Mouse (Mus musculus): ENCODE measurements at regions not wholly inside any gene's neighbourhood (a gene's known extent, or its start where the extent isn't known, plus 50 kb on each side); places are given as distances from the start of the nearest gene placed in this dataset.

DNA sequence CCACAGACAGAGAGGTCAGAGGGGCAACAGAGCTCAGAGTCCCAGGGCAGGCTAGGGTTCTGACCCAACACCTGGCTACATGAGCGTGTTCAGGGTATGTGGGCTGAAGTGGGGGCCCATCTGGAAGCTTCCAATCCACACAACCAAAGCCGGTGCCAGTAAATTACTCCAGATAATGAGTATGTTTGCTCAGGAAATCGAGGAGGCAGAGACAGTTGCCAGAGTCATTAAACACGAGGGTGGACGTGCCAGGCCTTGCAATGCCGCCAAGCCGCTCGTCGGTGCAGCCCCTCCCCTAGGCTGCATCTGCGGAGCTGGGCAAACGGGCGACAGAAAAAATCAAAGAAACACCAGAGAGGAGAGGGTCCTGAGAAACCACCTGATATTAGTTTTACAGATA is 222.5 kb downstream of the Ptpru start:
- Histone ChIP-seq H3K9ac (no peak overlapping the region), H3K4me1 (no peaks in the 10 kb centered on the region), H3K4me3 (no peak overlapping the region), H3K27ac (no peak overlapping the region), H3K9me3 (no peaks in the 10 kb centered on the region), H3K4me2 (no peak overlapping the region), H3K27me3 (no peaks in the 10 kb centered on the region), H3K36me3 (no peaks in the 10 kb centered on the region)
- 76% methylated on average over 12 of the region's 12 CpGs for WGBS
- no peak for ATAC-seq (ENCODE audit: insufficient number of reproducible peaks, insufficient read depth, low FRiP score, low TSS enrichment, low read depth)

DNA sequence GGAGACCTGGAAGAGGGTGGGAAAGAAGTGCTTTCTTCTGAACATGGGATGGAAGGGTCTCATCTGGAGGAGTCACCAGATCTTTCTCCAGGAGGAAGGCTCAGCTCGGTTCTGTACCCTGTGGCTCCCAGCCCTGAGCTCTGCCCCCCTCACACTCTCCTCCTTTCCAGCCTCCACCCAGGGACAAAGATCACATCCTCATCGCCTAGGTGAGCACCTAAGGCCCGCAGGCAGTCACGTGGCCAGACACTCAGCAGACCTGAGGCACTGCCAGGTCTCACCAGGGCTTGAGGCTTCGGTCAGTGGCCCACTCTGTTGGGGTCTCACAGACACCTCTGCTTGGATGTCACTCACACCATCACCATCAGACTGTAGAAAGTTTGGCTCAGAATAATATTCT is 200.0 kb downstream of the Ptpru start:
- Histone ChIP-seq H3K36me3 (no peaks in the 10 kb centered on the region), H3K27me3 (no peaks in the 10 kb centered on the region), H3K9ac (no peak overlapping the region), H3K9me3 (no peaks in the 10 kb centered on the region), H3K4me1 (no peaks in the 10 kb centered on the region), H3K4me2 (no peak overlapping the region), H3K4me3 (no peak overlapping the region), H3K27ac (no peak overlapping the region)
- 83% methylated on average over 5 of the region's 5 CpGs for WGBS
- no peak for ATAC-seq (ENCODE audit: insufficient number of reproducible peaks, insufficient read depth, low FRiP score, low TSS enrichment, low read depth)

DNA sequence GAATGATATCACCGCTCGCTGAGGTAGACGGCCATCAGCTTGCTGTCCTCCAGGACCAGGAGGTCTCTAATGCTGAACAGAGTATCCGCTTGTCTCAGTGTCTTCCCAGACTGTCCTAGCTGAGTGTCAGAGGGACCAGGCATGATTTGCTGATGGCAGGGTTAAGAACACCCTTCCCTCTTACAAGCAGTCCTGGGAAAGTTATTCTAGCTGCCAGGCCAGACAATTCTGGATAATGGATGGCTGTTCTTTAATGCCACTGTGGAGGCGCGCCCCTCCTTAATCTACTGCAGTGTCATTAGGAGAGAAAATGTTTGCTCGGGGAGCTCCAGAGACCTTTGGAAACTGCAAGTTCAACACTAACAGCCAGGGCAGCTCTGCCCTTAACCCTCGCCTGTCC is 182.1 kb downstream of the Ptpru start:
- H3K36me3 ChIP-seq: no peaks in the 10 kb centered on the region
- WGBS: 60% methylated on average over 8 of the region's 8 CpGs
- no peak for ATAC-seq (ENCODE audit: insufficient number of reproducible peaks, insufficient read depth, low FRiP score, low TSS enrichment, low read depth)

DNA sequence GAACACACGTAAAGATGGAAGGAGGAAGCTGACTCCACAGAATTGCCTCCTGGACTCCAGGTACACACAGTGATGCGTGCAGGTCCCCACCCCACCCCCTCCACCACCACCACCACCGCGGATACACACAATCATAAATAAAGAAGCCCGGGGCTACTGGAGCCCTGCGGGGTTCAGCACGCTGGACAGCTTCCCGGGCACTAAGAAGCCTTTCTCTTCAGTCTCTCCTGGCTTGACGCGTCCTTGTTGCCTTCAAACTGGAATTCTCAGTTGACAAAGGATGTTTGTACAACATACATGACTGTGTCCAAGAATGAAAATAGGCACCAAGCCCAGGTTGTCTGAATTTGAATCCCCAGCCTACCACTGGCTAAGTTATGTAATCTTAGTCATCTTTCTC is 180.2 kb downstream of the Ptpru start:
- Histone ChIP-seq H3K27me3 (no peaks in the 10 kb centered on the region), H3K9me3 (no peaks in the 10 kb centered on the region), H3K4me1 (no peaks in the 10 kb centered on the region), H3K4me3 (no peak overlapping the region), H3K4me2 (no peak overlapping the region), H3K36me3 (no peaks in the 10 kb centered on the region), H3K27ac (no peak overlapping the region), H3K9ac (no peak overlapping the region)
- no peak for ATAC-seq (ENCODE audit: insufficient number of reproducible peaks, insufficient read depth, low FRiP score, low TSS enrichment, low read depth)
- WGBS: 25% methylated on average over 10 of the region's 10 CpGs

More for the DNA sequence above, 182.1 kb downstream of the Ptpru start:
- Histone ChIP-seq H3K4me2 (no peak overlapping the region), H3K27me3 (no peaks in the 10 kb centered on the region), H3K9me3 (no peaks in the 10 kb centered on the region), H3K27ac (no peak overlapping the region), H3K9ac (no peak overlapping the region), H3K4me3 (no peak overlapping the region), H3K4me1 (no peaks in the 10 kb centered on the region)

DNA sequence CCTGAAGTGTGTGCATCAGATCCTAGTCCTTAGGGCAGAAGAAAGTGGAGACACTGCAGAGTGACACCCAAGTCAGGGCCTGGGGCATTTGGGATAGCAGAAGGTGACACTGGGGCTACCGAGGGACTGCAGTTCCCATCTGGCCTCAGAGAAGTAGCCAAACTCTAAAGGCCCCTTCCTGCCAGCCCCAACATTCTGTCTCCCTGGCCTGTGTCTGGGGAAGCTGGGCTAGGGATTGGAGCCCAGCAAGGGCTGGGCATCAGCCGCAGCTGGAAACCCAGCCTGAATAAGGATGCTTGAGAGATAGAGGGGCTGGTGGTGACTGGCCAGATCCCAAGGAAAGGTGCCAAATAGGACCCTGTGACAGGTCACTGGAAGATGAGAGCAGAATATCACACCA is 177.2 kb downstream of the Ptpru start:
- ATAC-seq (ENCODE audit: insufficient number of reproducible peaks, insufficient read depth, low FRiP score, low TSS enrichment, low read depth): no peak
- H3K27ac ChIP-seq: no peak overlapping the region
- WGBS: 71% methylated on average over 2 of the region's 2 CpGs

DNA sequence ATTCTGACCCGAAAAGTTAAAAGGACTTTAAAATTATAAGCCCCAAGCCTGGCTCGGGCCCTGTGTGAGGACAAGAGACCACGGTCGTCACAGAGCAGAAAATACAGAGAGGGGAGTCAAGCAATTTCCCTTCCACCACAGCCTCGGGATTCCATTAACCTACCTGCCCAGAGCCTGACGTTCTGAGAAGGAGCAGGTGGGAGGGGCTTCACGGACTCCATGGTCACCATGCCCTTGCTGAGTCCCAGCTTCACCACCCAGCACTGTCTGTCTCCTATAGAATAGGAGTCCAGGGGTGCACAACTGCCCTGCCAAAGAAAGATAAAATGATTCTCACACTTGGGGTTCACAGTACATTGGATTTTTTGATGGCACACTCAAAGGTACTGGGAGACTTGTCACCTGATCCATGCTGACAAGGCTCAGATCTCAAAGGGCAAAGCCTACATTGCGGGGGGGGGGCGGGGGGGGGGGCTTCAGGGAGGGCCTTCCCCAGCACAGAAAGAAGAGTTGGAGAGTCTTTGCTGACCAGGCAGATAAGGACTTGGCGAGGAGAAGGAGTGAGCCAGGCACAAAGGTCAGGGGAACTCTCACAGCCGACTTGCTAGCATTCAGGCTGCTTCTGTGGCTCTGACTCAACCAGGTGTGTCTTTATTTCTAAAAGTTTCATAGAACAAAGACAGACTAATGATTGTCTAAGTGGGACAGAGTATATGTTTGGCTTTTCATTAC is 166.1 kb downstream of the Ptpru start:
- ATAC-seq (ENCODE audit: insufficient number of reproducible peaks, insufficient read depth, low FRiP score, low TSS enrichment, low read depth): no peak
- no peak overlapping the region for H3K4me3 ChIP-seq
- H3K36me3 ChIP-seq: no peaks in the 10 kb centered on the region
- H3K27me3 ChIP-seq: no peaks in the 10 kb centered on the region
- H3K27ac ChIP-seq: no peak overlapping the region
- no peaks in the 10 kb centered on the region for H3K9me3 ChIP-seq
- H3K4me1 ChIP-seq: no peaks in the 10 kb centered on the region
- WGBS: 54% methylated on average over 11 of the region's 11 CpGs
- H3K9ac ChIP-seq: no peak overlapping the region
- H3K4me2 ChIP-seq: no peak overlapping the region

More for the DNA sequence above, 177.2 kb downstream of the Ptpru start:
- H3K4me3 ChIP-seq: no peak overlapping the region
- H3K9ac ChIP-seq: no peak overlapping the region
- no peaks in the 10 kb centered on the region for H3K27me3 ChIP-seq
- no peaks in the 10 kb centered on the region for H3K36me3 ChIP-seq
- no peak overlapping the region for H3K4me2 ChIP-seq
- H3K9me3 ChIP-seq: no peaks in the 10 kb centered on the region
- no peaks in the 10 kb centered on the region for H3K4me1 ChIP-seq

DNA sequence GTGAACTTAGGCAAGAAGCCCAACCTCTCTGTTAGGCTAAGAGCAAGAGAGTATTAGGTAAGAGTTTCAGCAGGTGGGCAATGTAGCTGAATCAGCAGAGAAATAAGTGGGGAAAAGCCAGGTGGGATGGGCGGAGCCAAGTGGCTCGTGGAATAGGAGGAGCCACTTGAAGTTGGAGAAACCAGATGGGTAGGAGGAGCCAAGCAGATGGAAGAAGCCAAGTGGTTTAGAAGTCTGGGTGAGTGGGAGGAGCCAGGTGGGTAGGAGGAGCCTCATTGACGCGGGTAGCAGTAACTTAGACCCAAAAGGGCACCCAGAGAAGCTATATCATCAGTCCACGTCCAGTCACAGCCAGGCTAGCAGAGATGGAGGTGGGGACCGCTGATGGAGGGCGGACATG is 160.1 kb downstream of the Ptpru start:
- no peak overlapping the region for H3K27ac ChIP-seq
- ATAC-seq (ENCODE audit: insufficient number of reproducible peaks, insufficient read depth, low FRiP score, low TSS enrichment, low read depth): no peak
- no peak overlapping the region for H3K9ac ChIP-seq
- no peak overlapping the region for H3K4me3 ChIP-seq
- H3K9me3 ChIP-seq: no peaks in the 10 kb centered on the region
- H3K4me1 ChIP-seq: no peaks in the 10 kb centered on the region
- H3K4me2 ChIP-seq: no peak overlapping the region
- 83% methylated on average over 7 of the region's 7 CpGs for WGBS
- H3K36me3 ChIP-seq: no peaks in the 10 kb centered on the region
- H3K27me3 ChIP-seq: no peaks in the 10 kb centered on the region

DNA sequence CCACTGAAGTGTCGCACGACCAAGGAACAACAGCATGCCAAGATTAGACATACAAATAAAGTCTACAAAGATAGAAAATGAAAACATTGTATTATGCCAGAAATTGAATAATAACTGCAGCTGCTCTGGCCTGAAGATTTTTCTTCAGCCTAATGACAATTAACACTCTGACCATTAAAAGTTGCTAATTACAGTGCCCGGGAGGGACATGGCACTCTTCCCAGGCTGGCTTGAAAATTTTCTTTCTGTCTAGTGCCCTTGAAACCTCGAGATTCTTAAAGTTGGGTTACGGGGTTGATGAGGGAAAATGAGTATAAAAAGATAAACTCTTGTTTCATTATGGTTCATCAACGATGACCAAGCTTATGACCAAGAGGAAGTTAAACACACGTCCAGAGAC is 154.9 kb downstream of the Ptpru start:
- H3K36me3 ChIP-seq: no peaks in the 10 kb centered on the region
- 73% methylated on average over 7 of the region's 7 CpGs for WGBS
- no peak overlapping the region for H3K4me2 ChIP-seq
- no peaks in the 10 kb centered on the region for H3K27me3 ChIP-seq
- H3K9ac ChIP-seq: no peak overlapping the region
- H3K4me3 ChIP-seq: no peak overlapping the region
- no peak overlapping the region for H3K27ac ChIP-seq
- H3K4me1 ChIP-seq: peaks cover 8% of the 10 kb centered on the region
- ATAC-seq (ENCODE audit: insufficient number of reproducible peaks, insufficient read depth, low FRiP score, low TSS enrichment, low read depth): no peak
- no peaks in the 10 kb centered on the region for H3K9me3 ChIP-seq

DNA sequence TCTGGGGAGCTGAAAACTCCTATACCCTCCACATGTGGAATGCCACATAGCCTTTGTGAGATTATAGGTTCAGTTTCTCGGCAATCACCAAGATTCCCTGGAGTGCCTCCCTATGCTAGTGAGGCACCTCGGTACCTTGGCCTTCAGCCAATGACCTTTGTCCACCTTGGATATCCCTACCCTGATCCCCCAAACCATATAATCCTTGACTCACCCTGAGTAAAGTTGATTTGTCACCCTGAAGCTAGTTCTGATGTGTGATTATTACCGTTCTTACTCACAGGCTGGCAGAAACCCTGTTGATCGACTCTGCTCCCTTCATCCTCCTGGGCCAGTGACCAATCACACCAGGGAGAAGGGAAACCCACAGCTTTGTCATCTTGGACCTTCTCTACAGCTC is 152.5 kb downstream of the Ptpru start:
- Histone ChIP-seq H3K27me3 (no peaks in the 10 kb centered on the region), H3K9me3 (no peaks in the 10 kb centered on the region), H3K27ac (peak overlapping the region; percentile 63), H3K36me3 (no peaks in the 10 kb centered on the region), H3K4me2 (no peak overlapping the region), H3K4me1 (peaks cover 8% of the 10 kb centered on the region), H3K9ac (no peak overlapping the region), H3K4me3 (no peak overlapping the region)
- 90% methylated on average over 4 of the region's 4 CpGs for WGBS
- no peak for ATAC-seq (ENCODE audit: insufficient number of reproducible peaks, insufficient read depth, low FRiP score, low TSS enrichment, low read depth)

DNA sequence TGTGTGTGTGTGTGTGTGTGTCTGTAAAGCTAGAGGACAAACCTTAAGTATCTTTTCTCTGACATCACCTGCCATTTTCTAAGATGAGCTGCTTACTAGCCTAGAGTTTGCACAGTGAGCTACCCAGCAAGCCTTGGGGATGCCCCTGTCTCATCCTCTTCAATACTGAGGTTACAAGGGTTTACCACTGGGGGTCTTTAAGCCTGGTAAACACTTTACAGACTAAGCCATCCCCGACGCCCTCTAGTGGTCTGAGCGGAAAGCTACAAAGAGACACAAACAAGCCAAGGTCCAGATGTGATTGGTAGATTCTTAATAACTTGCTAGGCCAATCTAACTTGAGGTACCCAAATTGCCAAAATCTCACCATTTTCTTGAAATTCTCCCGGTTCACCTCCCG is 143.9 kb downstream of the Ptpru start:
- no peak for ATAC-seq (ENCODE audit: insufficient number of reproducible peaks, insufficient read depth, low FRiP score, low TSS enrichment, low read depth)
- no peak overlapping the region for H3K9ac ChIP-seq
- no peak overlapping the region for H3K4me2 ChIP-seq
- H3K4me3 ChIP-seq: no peak overlapping the region
- no peak overlapping the region for H3K27ac ChIP-seq
- WGBS: 10% methylated on average over 5 of the region's 5 CpGs
- no peaks in the 10 kb centered on the region for H3K27me3 ChIP-seq
- H3K4me1 ChIP-seq: no peaks in the 10 kb centered on the region
- H3K9me3 ChIP-seq: no peaks in the 10 kb centered on the region
- H3K36me3 ChIP-seq: no peaks in the 10 kb centered on the region

DNA sequence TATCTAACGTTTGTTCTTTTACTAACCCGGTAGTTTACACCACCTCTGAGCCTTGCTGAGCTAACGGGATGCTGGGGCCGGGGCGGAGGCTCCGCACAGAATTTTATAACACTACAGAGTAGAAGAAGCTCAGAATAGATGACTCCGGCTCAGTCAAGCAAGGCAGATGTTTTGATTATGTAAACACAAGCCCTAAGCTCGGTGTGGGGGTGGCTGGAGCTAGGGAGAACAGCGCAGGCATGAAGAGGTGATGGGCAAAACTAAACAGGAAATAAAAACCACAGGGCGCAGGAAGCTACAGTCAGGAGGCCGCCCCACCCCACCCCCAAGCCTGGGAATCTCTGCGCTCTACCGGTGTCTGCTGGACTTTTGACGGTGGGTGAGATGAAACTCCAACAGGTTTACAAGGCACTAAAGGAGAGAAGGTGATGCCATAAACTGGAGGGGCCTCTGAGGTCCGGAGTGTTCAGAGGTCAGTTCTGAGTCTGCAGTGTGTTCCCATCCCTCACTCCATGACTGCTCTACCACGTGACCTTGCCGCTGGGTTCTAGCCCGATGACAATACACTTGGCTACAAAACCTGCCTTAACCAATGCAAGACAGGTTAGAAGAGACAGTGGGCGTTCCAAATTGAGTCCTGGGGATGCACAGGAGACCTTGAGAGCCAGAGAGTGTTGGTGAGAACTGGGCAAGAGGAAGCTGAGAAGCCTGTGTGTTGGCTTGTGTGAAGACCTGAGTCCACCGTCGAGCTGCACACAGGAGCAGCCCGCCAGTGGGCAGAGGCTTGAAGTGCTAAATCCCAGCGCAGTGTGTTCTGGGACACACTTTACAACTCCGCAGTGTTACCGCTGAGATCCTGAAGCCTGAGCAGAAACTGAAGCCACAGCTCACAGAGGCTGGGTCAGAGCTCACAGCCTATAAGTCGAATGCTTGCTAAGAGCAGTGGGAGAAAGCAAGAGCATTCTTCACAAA is 141.9 kb downstream of the Ptpru start:
- ATAC-seq (ENCODE audit: insufficient number of reproducible peaks, insufficient read depth, low FRiP score, low TSS enrichment, low read depth): no peak
- WGBS: 73% methylated on average over 26 of the region's 26 CpGs
- no peak overlapping the region for H3K9ac ChIP-seq
- H3K36me3 ChIP-seq: no peaks in the 10 kb centered on the region
- H3K4me2 ChIP-seq: no peak overlapping the region
- H3K4me1 ChIP-seq: no peaks in the 10 kb centered on the region
- no peak overlapping the region for H3K4me3 ChIP-seq
- no peaks in the 10 kb centered on the region for H3K9me3 ChIP-seq
- no peaks in the 10 kb centered on the region for H3K27me3 ChIP-seq
- no peak overlapping the region for H3K27ac ChIP-seq
